Mouse (Mus musculus): ENCODE data around the gene Diras1.

Gene Diras1

DNA sequence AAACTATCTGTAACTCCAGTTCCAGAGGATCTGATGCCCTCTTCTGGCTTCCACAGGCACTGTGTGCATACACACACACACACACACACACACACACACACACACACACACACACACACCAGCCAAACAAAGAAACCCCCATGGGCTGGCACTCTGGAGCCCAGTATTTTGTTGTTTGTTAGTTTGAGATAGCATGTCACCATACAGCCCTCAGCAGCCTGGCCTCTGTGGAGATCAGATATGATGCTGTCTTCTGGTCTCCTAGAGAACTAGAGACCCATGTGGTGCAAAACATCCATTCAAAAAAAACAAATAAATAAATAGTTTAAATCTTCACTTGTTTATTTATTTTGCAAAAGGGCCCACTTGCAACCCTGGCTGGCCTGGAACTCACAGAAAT, 2.8 kb upstream of the Diras1 start:
- no peak for DNase-seq (ENCODE audit: low read depth, low spot score)

DNA sequence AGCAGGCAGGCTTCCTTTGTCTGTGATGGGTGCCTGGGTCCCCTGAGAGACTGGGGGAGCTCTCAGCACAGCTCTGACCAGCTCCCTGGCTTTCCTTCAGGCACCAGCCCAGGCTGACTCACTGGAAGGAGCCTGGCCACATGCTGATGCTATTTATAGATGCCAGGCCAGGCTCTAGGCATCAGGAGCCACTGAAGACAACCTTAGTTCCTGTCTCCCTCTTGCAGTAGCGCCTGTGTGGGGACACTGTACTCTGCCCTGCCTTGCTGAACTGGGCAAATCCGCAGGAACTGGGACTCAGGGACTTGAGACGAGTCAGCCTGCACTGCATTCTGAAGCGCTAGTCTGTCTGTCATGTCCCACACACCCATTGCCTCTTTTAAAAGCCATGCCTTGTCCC, 1.9 kb upstream of the Diras1 start:
- DNase-seq (ENCODE audit: low read depth, low spot score), result no peak

GRCm38 (mm10) chr10:81026857-81027256, 1.4 kb upstream of the Diras1 start:
- DNase-seq (ENCODE audit: low read depth, low spot score), result no peak

GRCm38 (mm10) chr10:81025047-81025621, 328 bp downstream of the Diras1 start:
- no peak for DNase-seq (ENCODE audit: low read depth, low spot score)

DNA sequence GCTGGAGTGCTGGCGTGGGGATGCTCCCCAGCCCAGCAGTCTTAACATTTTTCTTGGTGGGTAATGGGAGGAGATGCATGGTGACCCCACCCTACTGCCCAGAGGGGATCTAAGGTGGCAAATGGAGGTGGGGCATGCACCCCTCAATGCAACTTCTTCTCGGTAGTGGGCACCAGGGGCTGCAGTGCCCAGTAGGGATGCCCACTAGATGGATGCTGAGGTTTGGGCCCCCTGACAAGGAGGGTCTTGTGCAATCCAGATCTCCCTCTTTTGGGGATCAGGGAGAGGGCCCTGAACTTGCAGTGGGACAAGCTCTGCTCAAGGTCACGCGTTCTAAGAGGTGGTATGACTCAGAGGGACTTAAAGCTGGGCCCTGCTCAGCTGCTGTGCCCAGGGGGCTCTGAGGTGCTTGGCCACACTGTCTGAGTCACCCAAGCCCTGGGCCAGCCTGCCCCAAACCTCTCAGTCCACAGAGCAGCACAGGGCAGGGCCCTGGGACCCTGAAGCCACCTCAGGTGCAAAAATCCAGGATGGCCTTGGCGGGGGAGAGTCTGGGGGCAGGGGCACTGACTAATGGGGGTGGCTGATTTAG, 1.0 kb downstream of the Diras1 start:
- no peak for DNase-seq (ENCODE audit: low read depth, low spot score)

- peak; percentile 62 for DNase-seq (ENCODE audit: low read depth, low spot score)
These were observed 2.7 kb downstream of the Diras1 start for GRCm38 (mm10) chr10:81022744-81023143.

- DNase-seq (ENCODE audit: low read depth, low spot score), result no peak
These were observed 3.8 kb downstream of the Diras1 start for GRCm38 (mm10) chr10:81021547-81022110.

DNA sequence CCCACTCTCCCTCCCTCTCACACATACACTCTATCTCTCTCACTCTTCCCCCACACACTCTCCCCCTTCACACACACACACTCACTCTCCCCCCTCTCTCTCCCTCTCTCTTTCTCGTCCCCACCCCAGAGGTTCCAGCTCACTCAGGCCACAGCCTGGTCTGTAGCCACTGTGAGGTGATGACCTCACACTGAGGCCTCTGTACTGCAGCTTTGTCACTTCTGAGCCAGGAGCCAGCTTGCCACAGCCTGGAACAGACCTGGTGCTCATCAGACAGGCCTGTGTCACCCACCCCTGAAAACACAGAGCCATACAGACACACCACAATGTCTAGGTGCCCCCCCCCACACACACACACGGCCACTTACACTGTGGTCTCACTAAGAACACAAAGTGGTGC, 5.3 kb downstream of the Diras1 start:
- no peak for DNase-seq (ENCODE audit: low read depth, low spot score)

DNA sequence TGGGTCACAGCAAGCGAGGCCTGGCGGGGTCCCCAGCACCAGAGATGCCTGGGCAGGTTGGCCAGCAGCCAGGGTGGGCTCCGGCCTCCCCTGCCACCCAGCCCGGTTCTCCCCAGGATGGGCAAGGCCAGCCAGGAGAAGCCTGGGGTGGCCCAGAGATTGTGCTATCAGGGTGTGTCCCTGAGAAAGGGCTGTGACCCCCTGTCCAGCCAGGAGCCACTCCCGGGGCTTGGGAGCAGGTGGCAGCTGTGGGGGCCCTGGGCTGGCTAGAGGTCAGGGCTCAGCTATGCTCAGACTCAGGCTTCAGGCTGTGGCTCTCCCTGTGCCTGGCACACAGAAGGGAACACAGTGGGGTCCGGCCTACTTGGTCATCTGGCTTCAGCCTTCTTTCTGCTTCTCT, 5.8 kb downstream of the Diras1 start:
- no peak for DNase-seq (ENCODE audit: low read depth, low spot score)

DNA sequence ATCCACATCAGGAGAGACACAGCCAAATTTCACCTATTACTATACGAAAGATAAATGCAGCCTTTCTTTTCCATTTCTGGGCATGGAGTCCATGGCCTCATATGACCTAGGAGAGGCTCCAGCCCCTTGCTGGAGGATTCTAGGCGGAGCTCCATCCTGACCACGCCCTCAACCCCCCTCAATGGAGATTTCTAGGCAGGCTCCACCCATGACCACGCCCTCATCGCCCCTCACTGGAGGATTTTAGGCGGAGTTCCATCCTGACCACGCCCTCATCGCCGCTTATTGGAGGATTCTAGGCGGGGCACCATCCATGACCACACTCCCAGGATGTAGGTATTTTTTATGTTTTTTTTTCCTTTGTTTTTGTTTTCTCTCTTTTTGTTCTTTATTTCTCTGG, 7.1 kb downstream of the Diras1 start:
- DNase-seq (ENCODE audit: low read depth, low spot score), result peak; percentile 82

- peak; percentile 71 for DNase-seq (ENCODE audit: low read depth, low spot score)
These were observed 8.8 kb downstream of the Diras1 start for GRCm38 (mm10) chr10:81016645-81017044.

DNA sequence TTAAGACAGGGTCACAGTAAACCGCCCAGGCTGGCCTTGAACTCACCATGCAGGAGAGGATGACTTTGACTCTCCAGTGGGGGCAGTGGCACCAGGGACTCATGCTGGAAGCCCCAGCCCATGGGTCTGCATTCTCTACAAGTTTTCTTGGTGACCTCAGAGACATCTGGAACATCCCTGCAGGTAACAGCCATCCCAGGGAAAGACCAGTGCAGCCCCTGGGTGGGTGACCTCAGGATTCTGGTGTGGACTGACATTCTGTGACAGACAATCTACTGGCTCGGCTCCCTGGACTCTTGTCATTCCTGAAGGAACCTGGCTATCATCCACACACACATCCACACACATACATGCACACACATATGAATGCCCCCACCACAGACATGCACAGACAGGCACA, 9.8 kb downstream of the Diras1 start:
- no peak for DNase-seq (ENCODE audit: low read depth, low spot score)

- peak; percentile 99 for DNase-seq (ENCODE audit: low read depth, low spot score)
These were observed 10.8 kb downstream of the Diras1 start, which contains the start of gene Gng7 for GRCm38 (mm10) chr10:81014393-81015384. Gng7 (minus strand) TSS chr10:81014945.

GRCm38 (mm10) chr10:81010851-81011250, 14.6 kb downstream of the Diras1 start:
- DNase-seq (ENCODE audit: low read depth, low spot score), result no peak

DNA sequence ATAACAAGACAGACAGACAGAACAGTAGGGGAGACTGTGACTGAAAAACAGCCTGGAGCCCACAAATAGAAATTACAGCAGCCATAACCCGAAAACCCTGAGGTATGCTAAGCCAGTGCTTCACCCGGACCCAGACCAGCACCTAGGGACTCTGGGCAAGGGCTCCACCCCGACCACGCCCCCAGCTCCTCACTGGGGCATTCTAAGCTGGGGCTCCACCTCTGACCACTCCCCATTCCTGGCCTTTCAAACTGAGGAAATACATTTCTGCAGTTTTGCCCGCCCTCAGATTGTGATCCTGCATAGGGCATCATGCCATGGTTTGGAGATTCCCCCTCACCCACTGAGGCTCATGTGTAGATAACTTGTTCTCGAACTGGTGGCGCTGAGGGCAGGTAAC, 18.2 kb downstream of the Diras1 start:
- peak; percentile 50 for DNase-seq (ENCODE audit: low read depth, low spot score)

GRCm38 (mm10) chr10:81006005-81006677, 19.3 kb downstream of the Diras1 start:
- no peak for DNase-seq (ENCODE audit: low read depth, low spot score)

GRCm38 (mm10) chr10:81001161-81001560, 24.3 kb downstream of the Diras1 start:
- DNase-seq (ENCODE audit: low read depth, low spot score), result no peak

DNA sequence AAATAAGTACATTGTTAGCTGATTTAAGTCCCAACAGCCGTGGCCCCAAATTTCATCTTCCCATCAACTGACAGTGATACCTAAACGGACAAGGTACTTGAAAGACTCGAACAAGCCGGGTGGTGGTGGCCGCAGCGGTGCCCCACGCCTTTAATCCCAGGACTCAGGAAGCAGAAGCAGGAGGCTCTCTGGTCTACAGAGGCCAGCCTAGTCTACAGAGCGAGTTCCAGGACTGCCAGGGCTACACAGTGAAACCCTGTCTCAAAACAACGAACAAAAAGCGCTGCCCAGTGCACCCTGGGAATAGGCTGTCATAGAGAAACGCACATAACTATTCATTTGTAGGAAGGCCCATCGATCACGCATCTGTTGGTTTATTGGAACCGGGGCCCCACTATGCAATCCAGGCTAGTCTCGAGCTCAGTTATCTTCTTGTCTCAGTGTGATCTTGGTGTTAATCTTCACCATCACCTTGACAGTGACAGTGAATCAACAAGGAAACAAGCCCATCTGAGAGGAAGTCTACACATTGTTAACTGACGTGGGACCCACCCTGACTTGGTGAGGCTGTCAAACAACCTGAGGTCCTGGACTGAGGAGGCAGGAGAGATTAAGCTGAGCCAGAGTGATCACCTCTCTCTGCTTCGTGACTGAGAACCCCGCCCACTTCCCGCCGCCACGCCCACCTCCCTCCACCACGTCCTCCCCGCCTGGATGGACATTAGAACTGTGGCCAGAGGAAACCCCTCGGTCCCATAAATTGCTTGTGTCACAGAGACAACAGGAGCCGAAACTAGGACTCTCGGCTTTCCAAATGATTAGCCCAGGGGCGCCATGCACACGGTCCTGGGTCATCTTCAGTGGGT, 25.0 kb downstream of the Diras1 start:
- DNase-seq (ENCODE audit: low read depth, low spot score), result peak; percentile 56

DNA sequence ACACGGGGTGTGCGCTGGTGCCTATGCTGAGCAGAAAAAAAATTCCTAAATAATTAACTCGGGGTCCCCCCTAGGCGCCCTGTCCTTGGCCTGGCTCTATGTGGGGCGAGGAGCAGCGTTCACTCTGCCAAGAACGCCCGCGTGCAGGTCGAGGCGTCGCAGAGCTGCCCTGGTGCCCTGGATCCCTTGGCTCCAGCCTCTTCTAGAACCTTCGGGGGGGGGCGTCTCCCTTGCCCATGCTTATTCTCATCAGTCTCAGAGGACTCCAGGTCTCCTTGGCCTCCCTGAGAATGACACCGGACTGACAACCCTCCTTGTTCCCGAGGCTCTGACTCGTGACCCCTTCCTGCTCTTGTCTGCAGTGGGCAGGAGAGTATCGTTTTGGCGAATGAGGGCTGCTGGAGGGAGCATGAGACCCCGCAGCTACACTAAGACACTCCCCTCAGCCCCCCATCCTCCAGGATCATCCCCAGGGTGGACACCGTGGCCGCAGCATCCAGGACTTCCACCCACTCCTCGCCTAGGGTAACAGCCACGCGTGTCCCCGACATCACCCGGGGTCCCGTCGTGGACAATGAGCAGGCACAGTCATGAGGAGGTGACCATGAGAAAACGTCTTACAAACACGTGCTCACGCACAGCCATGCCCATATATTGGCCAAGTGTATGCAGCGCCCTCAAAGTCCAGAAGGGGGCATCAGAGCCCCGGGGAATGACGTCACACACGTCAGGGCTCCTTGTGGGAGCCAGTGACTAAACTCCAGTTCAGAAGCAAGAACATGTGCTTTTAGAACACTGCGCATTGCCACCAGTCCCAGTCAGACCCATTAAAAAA, 25.9 kb downstream of the Diras1 start:
- DNase-seq (ENCODE audit: low read depth, low spot score), result peak; percentile 93

- DNase-seq (ENCODE audit: low read depth, low spot score), result peak; percentile 92
These were observed 26.7 kb downstream of the Diras1 start for GRCm38 (mm10) chr10:80998778-80999177.
